Mouse (Mus musculus) limb, embryonic 10.5 days (tissue): ENCODE data around the gene Usp1. TPM values are rescaled to one million over a fixed set of nuclear protein-coding genes. Genes with fewer than 3 reads are reported as not detected.
"Not testable (repeated sequence)": the region's sequence is repeated elsewhere in the genome, so short reads cannot be mapped to it uniquely, and the experiment has no call there.

Source experiments
- DNase-seq: peaks from one replicate; pipeline ENCODE4 v3.0.0-alpha.2; 2017; ENCODE audit warnings: low spot score
- H3K27ac ChIP-seq: fragments of 300-500 bp; sonication (generic); 2 replicates; pipeline ENCODE4 v1.5.1; 2016; ENCODE audit warnings: mild to moderate bottlenecking
- H3K27me3 ChIP-seq: fragments of 300-500 bp; sonication (generic); 2 replicates; pipeline ENCODE4 v1.6.1; 2016; ENCODE audit warnings: low read depth, mild to moderate bottlenecking; ENCODE audit not compliant: poor library complexity, severe bottlenecking
- H3K36me3 ChIP-seq: fragments of 300-500 bp; sonication (generic); 2 replicates; pipeline ENCODE4 v1.6.1; 2016; ENCODE audit warnings: mild to moderate bottlenecking, moderate library complexity
- H3K4me1 ChIP-seq: fragments of 300-500 bp; sonication (generic); 2 replicates; pipeline ENCODE4 v1.6.1; 2016
- H3K4me3 ChIP-seq: fragments of 300-500 bp; sonication (generic); 2 replicates; pipeline ENCODE4 v1.5.1; 2016; ENCODE audit warnings: mild to moderate bottlenecking, moderate library complexity
- H3K9me3 ChIP-seq: fragments of 300-500 bp; sonication (generic); replicated peaks from 2 replicates; pipeline ENCODE4 v1.6.1; 2016; ENCODE audit warnings: mild to moderate bottlenecking
- WGBS: fragments of 180-500 bp; shearing (Covaris S2); methylation state at CpG from one replicate; pipeline ENCODE4 v1.1.7; 2016; 5-methylcytosine and 5-hydroxymethylcytosine counted together
- polyA plus RNA-seq: library from polyadenylated mRNA; unstranded; fragments of >200 nt; fragmentation: Nextera tagmentation; extraction: Ambion mirVana; gene quantifications from 2 replicates; pipeline ENCODE4 v1.2.1, GENCODE M21; 2016

Gene Usp1
- polyA plus RNA-seq, 1 experiment from 2014 or later, result 118 TPM

DNA sequence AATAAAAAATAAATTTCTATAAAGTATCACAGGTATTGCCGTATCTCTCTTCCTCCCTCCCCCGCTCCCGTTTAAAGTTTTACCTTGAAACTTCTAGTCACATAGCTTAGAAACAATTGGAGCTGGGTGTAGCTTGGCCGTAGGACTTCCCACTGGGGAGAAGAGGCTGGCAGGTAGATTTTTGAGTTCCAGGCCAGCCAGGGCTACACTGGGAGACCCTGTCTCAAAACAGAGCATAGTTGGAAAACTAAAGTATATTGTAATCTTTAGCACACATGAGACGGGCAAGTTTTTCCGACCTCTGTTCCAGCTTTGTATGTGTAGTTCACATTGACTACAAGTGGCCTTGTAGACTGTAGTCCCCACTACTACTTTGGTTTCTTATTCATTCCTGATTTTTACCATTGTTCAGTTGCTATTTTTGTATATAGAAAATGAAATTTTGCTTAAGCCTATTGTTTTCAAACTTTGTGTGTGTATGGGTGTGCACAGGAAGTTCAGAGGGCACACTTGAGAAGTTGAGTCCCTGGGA, 1.7 kb downstream of the Usp1 start:
- Histone ChIP-seq H3K4me1 (peaks cover 20% of the 10 kb centered on the region), H3K36me3 (peaks cover 30% of the 10 kb centered on the region), H3K27ac (peak overlapping the region; percentile 99; the same call in 1 of the 2 replicates), H3K4me3 (peak overlapping the region; percentile 79), H3K9me3 (no peaks in the 10 kb centered on the region), H3K27me3 (no peaks in the 10 kb centered on the region)
- WGBS, result 36% methylated on average over 6 of the region's 6 CpGs
- no peak for DNase-seq

- H3K27me3 ChIP-seq, result no peaks in the 10 kb centered on the region
- H3K4me1 ChIP-seq, result no peaks in the 10 kb centered on the region
- no peak overlapping the region for H3K4me3 ChIP-seq
- H3K9me3 ChIP-seq, result no peaks in the 10 kb centered on the region
- 89% methylated on average over 6 of the region's 6 CpGs for WGBS
- no peak for DNase-seq
- no peak overlapping the region for H3K27ac ChIP-seq
- H3K36me3 ChIP-seq, result peaks cover 92% of the 10 kb centered on the region
Measured at GRCm38 (mm10) chr4:98936036-98936435, 12.4 kb downstream of the Usp1 start.

- WGBS, result 90% methylated on average over 6 of the region's 6 CpGs
- H3K27ac ChIP-seq, H3K9me3 ChIP-seq, DNase-seq, H3K4me3 ChIP-seq, H3K27me3 ChIP-seq, H3K4me1 ChIP-seq: not testable (repeated sequence)
- H3K36me3 ChIP-seq, result peaks cover 88% of the 10 kb centered on the region
Measured at GRCm38 (mm10) chr4:98938210-98938609, 14.6 kb downstream of the Usp1 start.

GRCm38 (mm10) chr4:98950563-98950962, 27.0 kb downstream of the Usp1 start:
- H3K27me3 ChIP-seq, result no peaks in the 10 kb centered on the region
- H3K27ac ChIP-seq, result no peak overlapping the region
- H3K36me3 ChIP-seq, result peaks cover 48% of the 10 kb centered on the region
- DNase-seq, result no peak
- no peaks in the 10 kb centered on the region for H3K4me1 ChIP-seq
- H3K9me3 ChIP-seq, result no peaks in the 10 kb centered on the region
- H3K4me3 ChIP-seq, result no peak overlapping the region

GRCm38 (mm10) chr4:98955986-98956385, 32.4 kb downstream of the Usp1 start:
- Histone ChIP-seq H3K9me3 (no peaks in the 10 kb centered on the region), H3K4me1 (no peaks in the 10 kb centered on the region), H3K36me3 (peaks cover 79% of the 10 kb centered on the region), H3K27me3 (no peaks in the 10 kb centered on the region), H3K27ac (no peak overlapping the region), H3K4me3 (no peak overlapping the region)
- WGBS, result 94% methylated on average over 8 of the region's 8 CpGs
- DNase-seq, result no peak

DNA sequence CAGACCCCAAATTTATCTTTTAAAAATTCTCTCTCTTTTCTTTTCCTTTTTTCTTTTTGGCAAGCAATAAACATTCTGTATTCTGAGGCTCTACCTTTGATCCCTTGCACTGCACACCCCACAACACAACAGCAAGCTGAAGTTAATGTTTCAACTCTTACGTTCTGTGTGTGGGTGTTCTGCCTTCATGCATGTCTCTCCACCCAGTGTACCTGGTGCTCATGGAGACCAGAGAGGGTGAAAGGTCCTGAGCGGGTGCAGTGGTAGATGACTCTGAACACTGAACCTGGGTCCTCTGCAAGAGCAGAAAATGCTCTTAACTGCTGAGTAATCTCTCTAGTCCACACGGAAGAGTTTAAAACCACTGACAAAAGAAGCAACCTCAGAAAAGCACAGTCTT, 36.6 kb downstream of the Usp1 start:
- Histone ChIP-seq H3K27me3 (no peaks in the 10 kb centered on the region), H3K27ac (no peak overlapping the region), H3K36me3 (peaks cover 88% of the 10 kb centered on the region), H3K4me1 (no peaks in the 10 kb centered on the region), H3K9me3 (no peaks in the 10 kb centered on the region), H3K4me3 (no peak overlapping the region)
- 83% methylated on average over 3 of the region's 3 CpGs for WGBS
- DNase-seq, result no peak

DNA sequence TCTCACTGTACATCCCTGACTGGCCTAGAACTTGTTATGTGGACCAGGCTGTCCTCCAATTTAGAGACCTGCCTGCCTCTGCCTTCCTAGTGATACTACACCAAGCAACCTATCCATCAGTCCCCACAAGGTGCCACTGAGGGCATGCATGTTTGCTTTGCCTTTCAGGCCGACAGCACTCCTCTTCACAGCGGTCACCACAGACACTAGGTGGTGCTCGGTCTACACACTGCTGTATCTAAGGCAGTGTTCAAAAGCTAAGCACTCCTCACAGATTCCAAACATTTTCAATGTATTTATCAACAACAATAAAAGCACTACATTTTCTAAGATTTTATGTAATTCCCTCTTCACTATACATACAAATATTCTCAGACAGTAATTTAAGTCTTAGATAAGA, 46.3 kb downstream of the Usp1 start:
- WGBS, result 91% methylated on average over 3 of the region's 3 CpGs
- H3K4me3 ChIP-seq, result no peak overlapping the region
- H3K27me3 ChIP-seq, result no peaks in the 10 kb centered on the region
- no peaks in the 10 kb centered on the region for H3K4me1 ChIP-seq
- H3K36me3 ChIP-seq, result peaks cover 99% of the 10 kb centered on the region
- no peak for DNase-seq
- H3K9me3 ChIP-seq, result no peaks in the 10 kb centered on the region
- no peak overlapping the region for H3K27ac ChIP-seq

DNA sequence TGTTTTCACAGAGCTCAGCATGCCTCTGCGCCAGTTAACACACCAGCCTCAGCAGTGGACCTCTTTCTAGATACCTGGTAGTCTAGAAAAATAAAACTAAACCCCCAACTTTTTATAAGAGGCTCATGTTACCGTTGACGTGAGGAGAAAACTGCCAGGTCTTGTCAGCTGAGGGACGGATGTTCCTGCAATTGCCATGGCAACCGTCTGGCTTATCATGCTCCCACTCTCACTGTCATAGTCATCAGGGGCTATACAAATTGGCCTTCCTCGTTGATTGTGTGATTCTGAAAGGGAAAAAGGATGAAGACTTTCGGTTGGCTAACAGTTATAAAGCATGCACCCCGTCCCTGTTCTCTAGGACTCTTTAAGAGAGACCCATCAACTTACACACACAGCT, 52.1 kb downstream of the Usp1 start:
- Histone ChIP-seq H3K27me3 (no peaks in the 10 kb centered on the region), H3K4me3 (no peak overlapping the region), H3K9me3 (no peaks in the 10 kb centered on the region), H3K36me3 (peaks cover 91% of the 10 kb centered on the region), H3K27ac (no peak overlapping the region), H3K4me1 (peaks cover 7% of the 10 kb centered on the region; the same call in 1 of the 2 replicates)
- no peak for DNase-seq
- WGBS, result 79% methylated on average over 8 of the region's 8 CpGs

DNA sequence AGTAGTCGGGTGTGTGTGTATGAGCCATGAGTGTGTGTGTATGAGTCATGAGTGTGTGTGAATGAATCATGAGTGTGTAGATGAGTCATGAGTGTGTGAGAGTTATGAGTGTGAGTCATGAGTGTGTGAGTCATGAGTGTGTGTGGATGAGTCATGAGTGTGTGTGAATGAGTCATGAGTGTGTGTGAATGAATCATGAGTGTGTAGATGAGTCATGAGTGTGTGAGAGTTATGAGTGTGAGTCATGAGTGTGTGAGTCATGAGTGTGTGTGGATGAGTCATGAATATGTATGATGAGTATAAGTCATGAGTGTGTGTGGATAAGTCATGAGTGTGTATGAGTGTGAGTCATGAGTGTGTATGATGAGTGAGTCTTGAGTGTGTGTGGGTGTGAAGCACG, 54.7 kb downstream of the Usp1 start:
- H3K4me3 ChIP-seq, DNase-seq, H3K27ac ChIP-seq, H3K27me3 ChIP-seq, H3K9me3 ChIP-seq, H3K4me1 ChIP-seq: not testable (repeated sequence)
- H3K36me3 ChIP-seq, result peaks cover 79% of the 10 kb centered on the region
- 100% methylated on average over 2 of the region's 2 CpGs for whole genome bisulfite sequencing

- Histone ChIP-seq H3K9me3 (no peaks in the 10 kb centered on the region), H3K4me1 (peaks cover 9% of the 10 kb centered on the region; the same call in 1 of the 2 replicates), H3K36me3 (peaks cover 79% of the 10 kb centered on the region), H3K4me3 (no peak overlapping the region), H3K27ac (no peak overlapping the region), H3K27me3 (no peaks in the 10 kb centered on the region)
- no peak for DNase-seq
- WGBS, result 88% methylated on average over 2 of the region's 2 CpGs
Measured at GRCm38 (mm10) chr4:98978693-98979092, 55.1 kb downstream of the Usp1 start.

GRCm38 (mm10) chr4:98979976-98980375, 56.4 kb downstream of the Usp1 start:
- H3K9me3 ChIP-seq, result not testable (repeated sequence)
- peaks cover 80% of the 10 kb centered on the region for H3K36me3 ChIP-seq

GRCm38 (mm10) chr4:98984701-98985100, 61.1 kb downstream of the Usp1 start:
- no peak for DNase-seq

More at GRCm38 (mm10) chr4:98979976-98980375, 56.4 kb downstream of the Usp1 start:
- not testable (repeated sequence) for H3K4me1 ChIP-seq, H3K27ac ChIP-seq, H3K4me3 ChIP-seq, DNase-seq, H3K27me3 ChIP-seq
- WGBS, result 76% methylated on average over 3 of the region's 3 CpGs

More at GRCm38 (mm10) chr4:98984701-98985100, 61.1 kb downstream of the Usp1 start:
- 94% methylated on average over 8 of the region's 8 CpGs for WGBS
- peaks cover 6% of the 10 kb centered on the region; the same call in 1 of the 2 replicates for H3K4me1 ChIP-seq
- no peak overlapping the region for H3K27ac ChIP-seq
- H3K9me3 ChIP-seq, result no peaks in the 10 kb centered on the region
- peaks cover 77% of the 10 kb centered on the region for H3K36me3 ChIP-seq
- H3K27me3 ChIP-seq, result no peaks in the 10 kb centered on the region
- no peak overlapping the region for H3K4me3 ChIP-seq
